Mouse (Mus musculus) cerebellum, adult 2 months (tissue): ENCODE measurements around the gene Plekha5.

Experiments used
- CTCF ChIP-seq: fragments of 200-500 bp; IDR thresholded peaks from 2 replicates; pipeline ENCODE4 v1.5.1; 2011; ENCODE audit warnings: low read depth, mild to moderate bottlenecking, control low read depth, low read length, moderate library complexity, borderline replicate concordance; ENCODE audit not compliant: insufficient read depth
- POLR2A ChIP-seq: fragments of 200-500 bp; IDR thresholded peaks from 2 replicates; pipeline ENCODE4 v1.6.1; 2011; ENCODE audit warnings: low read length, control low read depth, borderline replicate concordance; ENCODE audit not compliant: insufficient read depth

DNA sequence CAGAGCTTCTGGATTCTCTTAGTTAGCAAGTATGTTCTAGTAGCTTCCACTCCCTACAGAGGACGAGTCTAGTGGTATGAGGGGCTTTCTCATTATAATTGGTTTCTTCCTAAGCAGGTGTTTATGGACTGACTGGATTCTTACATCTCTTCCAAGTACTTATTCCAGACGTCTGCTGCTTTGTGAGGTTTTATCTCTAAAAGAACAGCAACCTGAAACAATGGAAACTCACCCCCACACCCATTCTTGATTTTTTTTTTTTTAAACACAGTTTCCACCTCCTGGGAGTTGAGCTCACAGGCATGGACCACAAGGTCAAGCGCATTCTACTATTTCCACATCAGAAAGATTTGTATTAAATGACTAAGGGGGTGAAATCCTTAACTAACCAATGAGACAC lies 83.8 kb downstream of the Plekha5 start:
- TF ChIP-seq CTCF: no peak
- no peak for TF ChIP-seq POLR2A
